Mouse (Mus musculus) WW6 (cell line): ENCODE measurements around the gene Fcgr1.
A peak's percentile ranks its signal among the peaks of the same experiment; 100 is the strongest.
"Not testable (repeated sequence)": the region's sequence is repeated elsewhere in the genome, so short reads cannot be mapped to it uniquely, and the experiment has no call there.

Source experiments
- DNase-seq: peaks from one replicate; pipeline ENCODE4 v3.0.0-alpha.2; 2013; ENCODE audit warnings: low read depth, low spot score

Gene Fcgr1

GRCm38 (mm10) chr3:96327131-96327530 lies 33.4 kb upstream of the Fcgr1 start:
- no peak for DNase-seq

DNA sequence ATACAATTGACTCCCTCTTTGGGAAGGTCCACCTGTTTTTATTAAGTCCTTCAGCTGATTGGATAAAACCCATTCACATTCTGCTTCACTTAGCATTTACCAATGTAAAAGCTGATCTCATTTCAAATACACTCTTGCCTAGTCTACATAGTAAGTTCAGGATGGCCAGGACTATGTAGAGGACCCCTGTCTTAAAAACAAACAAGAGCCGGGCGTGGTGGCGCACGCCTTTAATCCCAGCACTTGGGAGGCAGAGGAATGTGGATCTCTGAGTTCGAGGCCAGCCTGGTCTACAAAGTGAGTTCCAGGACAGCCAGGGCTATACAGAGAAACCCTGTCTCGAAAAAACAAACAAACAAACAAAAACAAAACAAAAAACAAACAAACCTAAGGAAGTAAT lies 30.0 kb upstream of the Fcgr1 start:
- DNase-seq = not testable (repeated sequence)

DNA sequence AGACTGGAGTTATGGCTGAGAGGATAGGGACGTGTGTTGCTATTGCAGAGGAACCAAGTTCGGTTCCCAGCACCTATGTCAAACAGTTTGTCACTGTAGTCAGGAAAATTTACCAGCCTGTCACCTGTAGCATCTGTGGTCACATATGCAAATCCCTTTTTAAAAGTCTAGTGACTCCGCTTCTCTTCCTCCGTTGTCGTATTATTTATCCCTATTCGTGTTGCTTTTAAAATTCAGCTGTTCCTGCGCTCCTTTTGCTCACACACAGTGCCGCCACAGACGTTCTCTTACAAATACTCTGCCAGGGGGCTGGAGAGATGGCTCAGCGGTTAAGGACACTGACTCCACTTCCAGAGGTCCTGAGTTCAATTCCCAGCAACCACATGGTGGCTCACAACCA lies 28.8 kb upstream of the Fcgr1 start:
- DNase-seq = no peak

- DNase-seq = no peak
These were observed 28.1 kb upstream of the Fcgr1 start for GRCm38 (mm10) chr3:96321891-96322290.

DNA sequence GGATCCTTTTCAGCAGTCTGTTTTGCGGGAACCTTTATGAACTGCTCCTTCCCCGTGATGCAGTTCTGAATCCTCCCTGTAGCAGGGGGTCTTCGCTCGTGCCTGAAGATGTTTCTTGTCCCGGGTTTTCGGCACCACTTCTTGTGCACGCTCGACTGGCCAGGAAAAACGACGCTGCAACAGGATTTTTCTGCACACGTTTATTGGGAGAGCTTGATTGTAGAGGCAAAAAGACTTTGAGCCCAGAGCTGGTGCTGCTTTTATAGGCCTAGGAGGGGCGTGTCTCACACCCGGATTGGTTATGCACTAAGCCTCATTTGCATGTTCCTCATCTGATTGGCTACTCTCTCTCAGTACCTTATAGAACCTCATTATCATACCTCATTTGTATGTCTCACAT lies 26.2 kb upstream of the Fcgr1 start:
- DNase-seq = not testable (repeated sequence)

DNA sequence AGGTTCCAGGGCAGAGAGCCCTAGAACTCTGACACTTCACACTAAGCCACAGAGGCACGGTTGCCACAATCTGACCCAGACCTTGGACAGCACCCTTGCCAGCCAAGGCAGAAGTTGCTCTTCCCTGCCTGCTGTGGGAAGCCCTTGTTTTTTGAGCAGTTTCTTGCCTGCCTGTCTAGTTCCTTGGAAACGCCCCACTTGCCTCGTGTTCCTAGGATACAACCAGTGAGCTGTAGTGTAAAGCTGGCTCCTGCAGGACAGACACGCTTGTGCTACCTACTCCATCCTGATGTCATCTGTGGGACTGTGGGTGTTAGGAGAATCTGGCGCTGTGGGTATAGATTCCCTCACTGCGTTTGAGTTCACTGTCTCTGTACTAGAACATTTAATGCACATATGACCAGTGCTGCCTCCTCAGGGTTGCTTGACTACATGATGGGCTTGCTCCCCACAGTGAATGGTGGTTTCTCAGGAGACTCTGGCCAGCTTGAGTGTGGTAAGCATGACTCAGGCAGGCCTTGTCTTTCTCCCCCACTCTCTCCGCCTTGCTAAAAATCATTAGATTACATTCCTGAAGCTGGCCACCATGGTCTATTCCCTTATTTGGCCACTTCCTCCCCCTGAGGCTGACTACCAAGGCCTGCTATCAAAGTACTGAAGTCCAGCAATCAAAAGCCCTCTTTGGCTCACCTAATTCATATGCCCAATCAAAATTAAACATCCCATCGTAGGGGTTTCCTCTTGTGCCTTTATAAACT lies 18.8 kb upstream of the Fcgr1 start:
- DNase-seq = no peak

GRCm38 (mm10) chr3:96309441-96309840 lies 15.7 kb upstream of the Fcgr1 start:
- DNase-seq = no peak

DNA sequence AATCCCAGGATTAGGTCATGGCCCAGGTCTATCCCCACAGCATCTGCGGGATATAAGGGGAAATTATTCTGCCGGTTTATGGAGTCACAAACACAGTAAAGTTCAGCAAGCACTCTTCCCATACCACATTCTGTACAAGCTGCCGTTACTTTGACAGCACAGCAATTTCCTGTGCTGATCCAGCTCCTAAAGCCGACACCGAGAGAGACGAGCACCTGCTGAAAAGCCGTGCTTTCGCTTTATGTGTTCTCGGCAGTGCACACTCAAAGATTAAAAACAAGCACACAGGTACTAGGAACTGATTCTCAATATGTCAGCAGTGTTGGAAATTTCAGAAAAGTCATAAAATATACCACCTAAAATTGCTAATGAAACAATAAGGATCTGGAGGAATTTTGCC lies 12.7 kb upstream of the Fcgr1 start:
- no peak for DNase-seq

DNA sequence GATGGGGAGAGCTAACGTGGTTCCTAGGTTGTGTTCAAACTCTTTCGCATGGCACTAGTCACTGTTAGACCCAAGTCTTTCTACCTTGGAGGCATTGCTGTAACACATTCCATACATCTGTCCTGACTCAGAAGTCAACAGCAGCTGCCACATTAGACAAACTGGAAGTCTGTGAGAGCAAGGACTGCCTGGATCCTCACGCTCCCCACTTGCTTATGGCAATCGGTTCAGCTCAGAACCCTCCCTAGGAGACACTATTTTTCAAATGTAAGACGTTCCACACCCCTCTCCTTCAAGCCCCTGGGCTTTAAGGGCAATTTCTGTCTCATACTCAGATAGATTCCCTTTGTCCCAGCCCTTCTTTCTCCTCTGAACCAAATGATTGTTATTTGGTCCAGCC lies 8.3 kb upstream of the Fcgr1 start:
- DNase-seq = no peak

DNA sequence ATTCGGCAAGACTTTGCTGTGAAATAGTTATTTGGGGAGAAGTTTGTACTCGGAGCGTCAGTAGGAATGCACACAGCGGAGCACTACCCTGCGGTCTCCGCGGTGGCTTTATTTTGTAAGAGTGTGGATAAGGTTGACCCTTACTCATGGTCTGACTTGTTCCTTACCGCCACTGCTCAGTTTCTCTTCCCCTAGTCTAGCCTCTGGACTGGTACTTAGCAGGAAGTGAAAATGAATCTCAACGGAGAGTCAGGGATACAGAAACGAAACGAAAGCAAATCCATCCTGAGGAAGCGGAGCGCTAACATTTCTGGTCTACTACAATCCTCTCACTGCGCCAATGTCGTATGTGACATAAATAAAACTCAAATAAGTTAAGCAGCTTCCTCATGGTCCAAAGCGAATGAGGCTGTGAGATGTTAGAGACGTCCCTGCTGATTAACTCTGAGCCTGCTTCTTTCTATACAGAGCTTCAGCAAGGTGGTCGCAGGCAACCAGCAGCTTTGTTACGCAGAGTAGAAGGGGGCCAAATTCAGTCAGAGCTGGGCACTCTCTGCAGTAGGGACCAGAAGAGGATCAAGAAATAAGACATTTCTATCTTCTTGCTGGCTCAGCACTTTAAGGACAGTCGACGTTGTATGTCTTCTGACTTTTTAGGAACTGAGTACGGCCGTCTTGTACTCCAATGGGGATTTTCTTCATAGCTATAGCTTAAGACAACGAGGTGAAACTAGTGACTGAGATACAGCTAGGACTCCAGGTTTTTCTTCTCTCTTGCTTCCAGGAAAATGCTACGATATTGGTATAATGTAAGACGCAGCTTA lies 7.1 kb upstream of the Fcgr1 start:
- no peak for DNase-seq

DNA sequence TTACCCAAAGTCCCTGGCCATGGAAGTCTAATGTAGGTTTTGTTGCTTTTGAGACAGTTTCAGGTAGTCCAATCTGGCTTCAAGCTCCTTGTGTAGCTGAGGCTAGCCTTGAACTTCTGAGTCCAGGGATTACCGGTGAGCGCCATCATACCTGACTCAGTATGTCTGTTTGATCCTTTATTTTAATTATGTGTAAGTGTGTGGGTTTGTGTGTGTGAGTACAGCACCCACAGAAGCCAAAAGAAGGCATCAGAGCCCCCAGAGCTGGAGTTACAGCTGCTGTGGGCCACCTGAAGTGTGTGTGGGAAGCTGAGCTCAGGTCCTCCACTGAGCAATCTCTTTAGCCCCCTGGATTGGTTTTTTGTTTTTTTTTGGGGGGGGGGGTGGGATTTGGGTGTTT lies 5.8 kb upstream of the Fcgr1 start:
- no peak for DNase-seq

DNA sequence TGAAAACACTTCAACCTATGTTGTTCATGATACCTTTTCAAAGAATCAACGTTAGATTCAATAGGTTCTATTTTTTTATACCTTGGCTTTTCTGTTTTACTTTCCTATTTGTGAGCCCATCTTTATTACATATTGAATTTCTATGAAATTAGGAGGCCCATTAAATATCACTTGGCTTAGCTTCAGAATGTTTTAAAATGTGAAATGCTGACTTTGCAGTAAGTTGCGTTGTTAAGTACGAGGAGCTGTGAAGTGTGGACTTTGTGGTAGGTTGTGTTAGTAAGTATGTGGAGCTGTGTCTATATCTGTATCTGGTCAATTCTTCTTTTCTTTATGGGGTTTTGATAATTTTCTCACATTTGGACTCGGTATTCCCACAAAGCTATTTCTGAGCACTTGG lies 4.6 kb upstream of the Fcgr1 start:
- DNase-seq = no peak

DNA sequence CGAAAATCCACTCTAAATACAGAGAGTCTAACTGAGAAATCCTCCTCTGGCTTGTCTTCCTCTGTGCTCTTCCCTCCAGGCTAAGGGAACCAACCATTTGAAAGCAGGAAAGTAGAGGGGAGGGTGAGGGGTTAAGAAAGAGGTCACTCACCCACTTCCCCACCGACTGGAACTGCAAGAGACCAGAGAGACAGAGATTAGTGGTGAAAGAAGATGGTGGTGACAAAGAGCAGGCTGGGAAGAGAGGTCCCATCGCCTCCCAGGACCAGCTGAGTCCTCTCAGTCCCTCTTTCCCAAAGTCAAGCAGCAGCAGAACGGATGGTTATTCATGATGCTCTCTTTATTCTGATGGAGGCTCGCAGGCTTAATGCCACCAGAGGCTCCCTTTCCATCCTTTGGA lies 401 bp downstream of the Fcgr1 start:
- no peak for DNase-seq

- no peak for DNase-seq
These were observed 1.1 kb downstream of the Fcgr1 start for GRCm38 (mm10) chr3:96292641-96293040.

DNA sequence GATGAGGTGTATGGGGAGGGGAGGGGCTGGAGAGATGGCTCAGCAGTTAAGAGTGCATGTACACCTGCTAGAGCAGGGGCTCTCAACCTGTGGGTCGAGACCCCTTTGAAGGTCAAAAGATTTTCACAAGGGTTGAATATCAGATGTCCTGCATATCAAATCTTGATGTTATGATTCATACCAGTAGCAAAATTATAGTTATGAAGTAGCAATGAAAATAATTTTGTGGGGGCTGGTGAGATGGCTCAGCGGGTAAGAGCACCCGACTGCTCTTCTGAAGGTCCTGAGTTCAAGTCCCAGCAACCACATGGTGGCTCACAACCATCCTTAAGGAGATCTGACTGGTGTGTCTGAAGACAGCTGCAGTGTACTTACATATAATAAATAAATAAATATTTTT lies 3.0 kb downstream of the Fcgr1 start:
- DNase-seq = not testable (repeated sequence)

- DNase-seq = peak; percentile 26
These were observed 4.6 kb downstream of the Fcgr1 start for GRCm38 (mm10) chr3:96289201-96289600.

DNA sequence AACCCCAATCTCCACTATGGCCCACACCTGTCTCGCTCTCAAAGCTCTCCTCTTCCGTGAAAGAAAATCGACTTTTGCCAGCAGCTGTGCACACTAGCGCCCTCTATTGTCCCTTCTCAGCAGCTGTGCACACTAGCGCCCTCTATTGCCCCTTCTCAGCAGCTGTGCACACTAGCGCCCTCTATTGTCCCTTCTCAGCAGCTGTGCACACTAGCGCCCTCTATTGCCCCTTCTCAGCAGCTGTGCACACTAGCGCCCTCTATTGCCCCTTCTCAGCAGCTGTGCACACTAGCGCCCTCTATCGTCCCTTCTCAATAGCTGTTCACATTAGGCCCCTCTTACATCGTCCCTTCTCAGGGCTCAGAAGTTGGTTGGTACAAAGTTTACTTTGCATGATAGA lies 6.4 kb downstream of the Fcgr1 start:
- not testable (repeated sequence) for DNase-seq

DNA sequence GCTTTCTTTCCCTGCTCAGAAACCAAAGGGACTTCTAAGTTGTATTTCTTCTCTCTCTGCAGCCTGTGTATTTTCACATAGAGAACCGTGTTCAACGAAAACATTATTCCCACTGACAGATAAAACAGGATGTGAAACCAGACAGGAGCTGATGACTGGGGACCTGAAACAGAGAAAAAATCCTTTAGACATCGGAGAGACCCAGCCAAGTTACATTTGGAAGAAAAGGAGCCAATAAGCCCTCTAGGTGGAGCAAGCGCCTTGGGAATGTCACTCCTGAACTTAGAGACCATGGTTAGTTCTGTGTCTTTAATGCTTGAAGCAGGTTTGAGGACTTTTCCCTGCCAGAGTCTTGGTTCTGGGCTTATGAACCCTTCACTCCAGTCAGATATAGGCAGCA lies 9.3 kb downstream of the Fcgr1 start:
- no peak for DNase-seq

DNA sequence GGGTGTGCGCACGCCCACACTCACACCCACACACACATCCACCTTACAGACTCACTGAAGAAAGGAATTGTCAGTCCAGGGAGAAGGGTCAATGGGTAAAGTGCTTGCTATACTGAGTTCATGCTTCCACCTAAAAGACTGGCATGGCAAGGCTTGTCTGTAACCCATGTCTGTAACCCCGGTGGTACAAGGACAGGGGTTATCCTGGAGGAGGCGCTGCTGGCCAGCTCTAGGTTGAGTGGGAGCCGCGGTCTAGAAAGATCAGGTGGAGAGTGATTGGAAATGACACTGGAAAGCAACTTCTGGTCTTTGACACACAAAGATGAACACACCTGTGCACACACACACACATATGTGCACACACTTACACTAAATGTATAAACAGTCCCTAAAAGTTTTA lies 13.1 kb downstream of the Fcgr1 start:
- no peak for DNase-seq

- DNase-seq = peak; percentile 86
These were observed 15.8 kb downstream of the Fcgr1 start for GRCm38 (mm10) chr3:96277800-96278624.

GRCm38 (mm10) chr3:96277428-96277799 lies 16.4 kb downstream of the Fcgr1 start:
- no peak for DNase-seq
